Mouse (Mus musculus): Measurements from ENCODE around the gene Olfr727. TPM values are rescaled to one million over a fixed set of nuclear protein-coding genes. Genes with fewer than 3 reads are reported as not detected.

Olfr727 gene
- not detected in 2 replicates for polyA plus RNA-seq (2016; fragmentation: Nextera tagmentation; extraction: Ambion mirVana)

GRCm38 (mm10) chr14:50122886-50123285 lies at the start of gene Olfr727:
Olfr727 (plus strand) TSS chr14:50123186.
- Histone ChIP-seq H3K9me3 (no peaks in the 10 kb centered on the region), H3K4me1 (no peaks in the 10 kb centered on the region), H3K4me3 (no peak within 1 kb of the TSS), H3K27me3 (ENCODE audit: poor library complexity, severe bottlenecking) (no peaks in the 10 kb centered on the region), H3K27ac (no peak within 1 kb of the TSS), H3K36me3 (replicated peaks) (no peaks in the 10 kb centered on the region)
- DNase-seq (ENCODE audit: extremely low spot score, low spot score): no peak
- WGBS: 90% methylated on average over 1 of the region's 1 CpGs

GRCm38 (mm10) chr14:50090853-50091252 lies 32.1 kb upstream of the Olfr727 start, which contains the start of gene Olfr726:
Olfr726 (minus strand) TSS chr14:50090953.
- WGBS: 82% methylated on average over 1 of the region's 1 CpGs
- H3K9me3 ChIP-seq: no peaks in the 10 kb centered on the region
- no peak within 1 kb of the TSS for H3K27ac ChIP-seq
- H3K4me1 ChIP-seq: no peaks in the 10 kb centered on the region
- H3K4me3 ChIP-seq: no peak within 1 kb of the TSS
- DNase-seq (ENCODE audit: extremely low spot score, low spot score): no peak
- H3K27me3 ChIP-seq (ENCODE audit: poor library complexity, severe bottlenecking): no peaks in the 10 kb centered on the region
- no peaks in the 10 kb centered on the region for H3K36me3 ChIP-seq (replicated peaks)

- Histone ChIP-seq H3K27me3 (ENCODE audit: poor library complexity, severe bottlenecking) (no peaks in the 10 kb centered on the region), H3K36me3 (replicated peaks) (no peaks in the 10 kb centered on the region), H3K27ac (no peak within 1 kb of the TSS), H3K9me3 (no peaks in the 10 kb centered on the region), H3K4me3 (no peak within 1 kb of the TSS), H3K4me1 (no peaks in the 10 kb centered on the region)
- WGBS: 94% methylated on average over 5 of the region's 5 CpGs
- no peak for DNase-seq (ENCODE audit: extremely low spot score, low spot score)
Observed at GRCm38 (mm10) chr14:50142580-50142979, 19.6 kb downstream of the Olfr727 start, which contains the start of gene Olfr728. Olfr728 (minus strand) TSS chr14:50142680.

GRCm38 (mm10) chr14:50152810-50153209 lies 29.8 kb downstream of the Olfr727 start, which contains the start of gene Olfr729:
Olfr729 (minus strand) TSS chr14:50152910.
- Histone ChIP-seq H3K4me3 (no peak within 1 kb of the TSS), H3K27me3 (ENCODE audit: poor library complexity, severe bottlenecking) (no peaks in the 10 kb centered on the region), H3K4me1 (no peaks in the 10 kb centered on the region), H3K36me3 (replicated peaks) (no peaks in the 10 kb centered on the region), H3K9me3 (no peaks in the 10 kb centered on the region), H3K27ac (no peak within 1 kb of the TSS)
- no peak for DNase-seq (ENCODE audit: extremely low spot score, low spot score)

Other genes with a start within 250 kb of the Olfr727 start
- not detected in 2 replicates for gene Olfr722, start 221.2 kb upstream of the Olfr727 start, polyA plus RNA-seq (2016; fragmentation: Nextera tagmentation; extraction: Ambion mirVana)
- gene Olfr723, start 191.4 kb upstream of the Olfr727 start, polyA plus RNA-seq (2016; fragmentation: Nextera tagmentation; extraction: Ambion mirVana): not detected in 2 replicates
- gene Olfr724, start 159.9 kb upstream of the Olfr727 start, polyA plus RNA-seq (2016; fragmentation: Nextera tagmentation; extraction: Ambion mirVana): not detected in 2 replicates
- gene Olfr725, start 82.8 kb upstream of the Olfr727 start, polyA plus RNA-seq (2016; fragmentation: Nextera tagmentation; extraction: Ambion mirVana): not detected in 2 replicates
- not detected in 2 replicates for gene Olfr726, start 32.2 kb upstream of the Olfr727 start, polyA plus RNA-seq (2016; fragmentation: Nextera tagmentation; extraction: Ambion mirVana)
- not detected in 2 replicates for gene Olfr728, start 19.5 kb downstream of the Olfr727 start, polyA plus RNA-seq (2016; fragmentation: Nextera tagmentation; extraction: Ambion mirVana)
- not detected in 2 replicates for gene Olfr729, start 29.7 kb downstream of the Olfr727 start, polyA plus RNA-seq (2016; fragmentation: Nextera tagmentation; extraction: Ambion mirVana)
- gene Olfr730, start 65.0 kb downstream of the Olfr727 start, polyA plus RNA-seq (2016; fragmentation: Nextera tagmentation; extraction: Ambion mirVana): not detected in 2 replicates
- gene Olfr731, start 118.7 kb downstream of the Olfr727 start, polyA plus RNA-seq (2016; fragmentation: Nextera tagmentation; extraction: Ambion mirVana): not detected in 2 replicates
- gene Olfr732, start 161.0 kb downstream of the Olfr727 start, polyA plus RNA-seq (2016; fragmentation: Nextera tagmentation; extraction: Ambion mirVana): not detected in 2 replicates
- not detected in 2 replicates for gene Olfr733, start 178.3 kb downstream of the Olfr727 start, polyA plus RNA-seq (2016; fragmentation: Nextera tagmentation; extraction: Ambion mirVana)
- not detected in 2 replicates for gene Olfr734, start 203.6 kb downstream of the Olfr727 start, polyA plus RNA-seq (2016; fragmentation: Nextera tagmentation; extraction: Ambion mirVana)
- gene Olfr735, start 225.7 kb downstream of the Olfr727 start, polyA plus RNA-seq (2016; fragmentation: Nextera tagmentation; extraction: Ambion mirVana): not detected in 2 replicates
- not detected in 2 replicates for gene Tlr11, start 234.7 kb downstream of the Olfr727 start, polyA plus RNA-seq (2016; fragmentation: Nextera tagmentation; extraction: Ambion mirVana)

All from forebrain, embryonic 10.5 days (tissue).